Mouse (Mus musculus): Measurements from ENCODE around the gene Olfr463.
"Not testable (repeated sequence)": the region's sequence is repeated elsewhere in the genome, so short reads cannot be mapped to it uniquely, and the experiment has no call there.

GRCm38 (mm10) chr11:87866891-87867290, 30.3 kb downstream of the Olfr463 start:
- TF ChIP-seq GATA1 (IDR thresholded peaks at IDR 0.05; ENCODE audit: borderline replicate concordance, low read length); FLI1 (IDR thresholded peaks at IDR 0.05; ENCODE audit: low read length): not testable (repeated sequence)
